Mouse (Mus musculus): ENCODE results near the gene Zfhx3.

- no peak for TF ChIP-seq CTCF (conservative IDR thresholded peaks at IDR 0.05; ENCODE audit: insufficient read depth, insufficient read length, low read depth, low read length)
- TF ChIP-seq POLR2A (IDR thresholded peaks at IDR 0.05; ENCODE audit: low read depth, low read length), result no peak
Measured at GRCm38 (mm10) chr8:108450847-108451246, 508.4 kb downstream of the Zfhx3 start.

Measured in kidney, adult 2 months (tissue).